Mouse (Mus musculus): ENCODE results near the gene Gm6040.

The Gm6040 gene

DNA sequence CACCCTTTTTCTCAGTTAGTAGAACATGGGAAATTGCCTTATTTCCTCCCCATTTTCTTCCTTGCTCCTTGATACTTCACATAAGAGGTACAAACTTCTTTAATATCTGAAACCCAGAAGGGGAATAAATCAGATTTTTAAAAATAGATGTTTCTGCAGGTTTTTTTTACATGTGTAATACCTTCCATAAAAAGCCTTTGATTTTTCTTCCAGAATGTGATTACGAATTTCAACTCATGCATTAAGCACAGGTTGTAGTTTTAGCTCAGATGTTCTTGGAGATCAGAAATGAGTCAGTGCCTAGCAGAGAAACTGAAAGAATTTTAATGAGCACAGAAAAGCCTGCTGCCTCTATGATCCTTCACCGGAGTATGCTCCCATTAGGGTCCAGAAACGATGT lies at the start of gene Gm6040:
Gene Gm6040, minus strand, starts transcription at position 101 of the 400 bp plus-strand sequence.
- no peak for DNase-seq

DNA sequence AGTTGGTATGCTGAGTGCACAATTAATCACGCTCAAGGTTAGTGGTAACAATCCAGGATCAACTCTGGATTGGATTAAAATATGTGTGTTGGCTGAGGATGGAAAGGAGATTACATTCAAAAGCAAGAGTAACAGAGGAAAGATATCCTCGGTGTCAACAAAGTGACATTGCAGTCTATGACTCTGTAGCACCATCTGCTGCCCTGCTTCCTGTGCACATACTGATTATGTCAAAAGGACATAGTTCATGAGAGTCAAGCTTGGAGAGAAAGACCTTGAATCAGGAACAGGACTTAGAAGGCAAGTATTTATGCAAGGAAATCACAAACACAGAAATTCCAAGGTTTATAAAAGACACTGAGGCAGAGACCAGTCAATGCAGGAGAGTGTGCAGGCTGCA lies 42.7 kb upstream of the Gm6040 start:
- DNase-seq = no peak

DNA sequence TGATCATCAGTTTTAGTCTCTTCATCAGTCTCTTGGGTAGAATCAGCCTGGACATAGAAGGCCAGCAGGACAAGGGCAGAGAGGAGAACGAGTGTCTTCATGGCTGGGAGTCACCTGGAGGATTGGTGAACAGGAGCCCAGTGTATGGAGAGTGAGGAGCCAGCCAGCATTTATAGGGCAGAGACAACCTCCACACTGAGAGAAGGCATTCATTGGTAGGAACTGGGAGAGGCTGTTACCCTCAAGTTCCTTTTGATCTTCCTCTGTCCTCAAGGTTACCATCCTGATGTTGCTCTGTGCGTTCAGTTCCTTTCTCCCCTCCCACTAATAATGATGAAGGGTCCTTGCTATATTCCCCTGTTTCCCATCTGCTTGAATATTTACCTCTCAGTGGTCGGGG lies 22.7 kb upstream of the Gm6040 start, which contains the start of gene AY761185:
Gene AY761185, minus strand, starts transcription at position 101 of the 400 bp plus-strand sequence.
- DNase-seq = no peak

DNA sequence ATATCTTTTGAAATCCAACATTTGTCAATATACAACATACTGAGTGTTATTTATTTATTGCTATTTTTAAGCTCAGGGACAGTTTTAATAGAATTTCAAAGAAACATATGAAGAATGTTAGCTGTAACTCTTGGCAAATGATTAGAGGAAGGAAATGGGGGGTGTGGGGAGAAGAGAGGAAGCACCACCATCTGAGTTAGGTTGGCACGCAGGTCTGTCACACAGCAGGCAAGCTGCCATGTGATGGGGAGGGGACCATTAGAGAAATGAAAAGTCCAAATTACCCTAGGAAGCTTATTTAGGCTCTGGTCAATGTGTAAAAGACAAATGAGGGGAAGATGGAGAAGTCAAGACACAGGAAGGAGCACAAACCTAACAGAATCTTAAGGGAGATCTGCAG lies 9.6 kb downstream of the Gm6040 start:
- no peak for DNase-seq

DNA sequence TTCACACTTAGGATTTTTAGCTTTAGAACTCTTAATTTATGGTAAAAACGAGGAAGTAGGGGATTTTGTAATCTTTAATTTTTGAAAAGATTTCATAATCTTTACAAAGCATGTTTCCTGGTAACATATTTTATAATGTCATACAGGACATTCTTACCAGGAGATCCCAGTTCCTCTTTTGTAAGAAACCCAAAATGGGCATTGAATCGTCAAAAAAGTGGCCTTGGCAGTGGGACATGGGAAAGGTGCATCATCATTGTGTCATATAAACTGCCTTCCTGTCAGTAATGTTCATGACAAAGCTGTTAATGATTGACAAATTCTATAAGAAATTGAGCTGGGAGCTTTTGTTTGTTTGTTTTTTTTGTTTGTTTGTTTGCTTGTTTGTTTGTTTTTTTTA lies 13.6 kb downstream of the Gm6040 start:
- no peak for DNase-seq

DNA sequence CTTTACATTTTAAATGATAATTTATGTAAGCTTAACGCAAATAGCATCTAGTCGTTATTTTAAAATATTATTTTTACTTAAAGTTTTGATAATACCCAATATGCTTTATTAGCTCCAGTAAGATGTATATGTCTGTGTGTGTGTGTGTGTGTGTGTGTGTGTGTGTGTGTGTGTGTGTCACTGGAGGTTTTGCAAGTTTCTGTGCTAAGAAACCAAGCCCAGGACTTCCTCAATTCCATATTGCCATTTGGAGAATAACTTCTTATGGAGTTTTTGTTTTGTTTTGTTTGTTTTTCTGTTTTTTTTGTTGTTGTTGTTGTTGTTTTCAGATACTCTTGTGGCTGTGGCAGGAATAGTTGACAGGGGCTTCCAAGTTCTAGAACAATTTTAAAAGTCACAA lies 14.8 kb downstream of the Gm6040 start:
- no peak for DNase-seq

DNA sequence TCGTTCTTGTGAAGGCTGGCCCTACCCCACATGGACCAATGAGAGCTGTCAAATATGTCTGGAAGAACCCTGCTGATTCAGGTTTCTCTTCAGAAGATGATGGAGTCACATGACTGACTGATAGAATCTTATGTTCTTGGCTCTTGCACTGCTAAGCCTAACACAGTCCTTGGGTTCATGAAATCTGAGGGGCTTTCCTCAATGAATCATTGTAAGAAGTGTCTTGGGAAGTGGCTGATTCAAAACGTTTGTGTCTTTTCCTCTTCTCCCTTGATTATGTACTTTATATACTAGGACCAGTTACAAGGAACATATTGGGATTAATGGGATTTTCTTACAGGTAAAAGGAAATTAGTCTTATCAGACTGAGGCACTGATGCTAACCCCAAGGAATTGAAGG lies 19.3 kb downstream of the Gm6040 start, which contains the start of gene Gm15056:
Gene Gm15056, minus strand, starts transcription at position 101 of the 400 bp plus-strand sequence.
- no peak for DNase-seq

DNA sequence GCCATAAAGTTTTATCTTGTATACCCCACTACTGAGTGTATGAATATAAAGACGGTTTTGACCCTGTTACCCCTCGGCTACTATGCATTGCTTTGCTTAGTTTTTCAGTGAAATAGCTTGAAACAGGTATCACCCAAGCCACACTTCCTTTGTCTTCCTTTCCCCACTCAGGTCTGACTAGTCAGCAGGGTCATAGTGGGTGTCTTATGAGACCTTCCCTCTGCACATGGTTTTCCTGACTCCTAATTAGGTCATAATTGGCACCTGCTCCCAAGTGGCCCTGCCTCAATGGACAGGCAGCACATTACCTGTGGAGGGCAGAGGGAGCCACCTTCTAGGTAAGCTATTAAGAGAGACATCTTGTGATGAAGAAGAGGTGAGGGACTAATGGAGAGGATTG lies 29.5 kb downstream of the Gm6040 start, which contains the start of gene Defb33:
Gene Defb33, plus strand, starts transcription at position 301 of the 400 bp plus-strand sequence.
- no peak for DNase-seq

DNA sequence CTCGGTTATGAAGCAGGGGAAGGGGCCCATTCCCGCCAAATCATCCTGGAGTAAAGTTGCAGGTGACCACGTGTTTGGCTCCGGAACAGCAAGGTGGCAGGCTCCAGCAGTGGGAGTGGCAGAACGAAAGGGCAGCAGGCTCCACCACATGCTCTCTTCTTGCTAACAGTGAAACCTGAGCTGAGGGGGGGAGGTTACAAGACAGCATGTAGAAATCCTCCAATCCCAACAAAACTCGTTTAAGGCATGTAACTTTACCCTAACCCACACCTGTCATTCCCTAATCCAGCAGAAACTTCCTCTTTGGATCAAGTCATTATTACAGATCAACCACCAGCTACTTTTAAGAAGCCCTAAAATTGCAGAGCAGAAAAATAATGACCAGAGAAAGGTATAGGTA lies 47.3 kb downstream of the Gm6040 start:
- no peak for DNase-seq
